Mouse (Mus musculus) kidney, postnatal 10 days (tissue): Measurements from ENCODE around the gene Nnmt.

ENCODE experiments used
- DNase-seq: peaks from one replicate; pipeline ENCODE4 v3.0.0; 2021; ENCODE audit warnings: mixed read lengths

Gene Nnmt

DNA sequence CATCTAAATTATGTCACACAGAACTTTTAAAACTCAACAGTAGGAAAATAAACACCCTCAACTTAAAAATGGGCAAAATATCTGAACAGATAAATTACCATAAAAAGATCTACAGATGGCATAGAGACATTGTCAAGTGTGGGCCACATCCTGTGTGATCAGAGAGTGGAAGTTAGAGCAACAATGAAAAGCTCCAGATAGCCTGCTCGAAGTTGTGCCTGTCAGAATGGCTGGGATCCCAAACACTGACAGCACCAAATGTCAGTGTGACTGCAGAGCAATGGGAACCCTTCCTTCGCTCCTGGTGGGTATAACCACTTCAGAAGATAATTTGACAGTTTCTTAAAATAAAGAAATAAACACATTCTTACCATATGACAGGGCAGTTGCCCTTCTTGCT is 55.9 kb downstream of the Nnmt start:
- no peak for DNase-seq

DNA sequence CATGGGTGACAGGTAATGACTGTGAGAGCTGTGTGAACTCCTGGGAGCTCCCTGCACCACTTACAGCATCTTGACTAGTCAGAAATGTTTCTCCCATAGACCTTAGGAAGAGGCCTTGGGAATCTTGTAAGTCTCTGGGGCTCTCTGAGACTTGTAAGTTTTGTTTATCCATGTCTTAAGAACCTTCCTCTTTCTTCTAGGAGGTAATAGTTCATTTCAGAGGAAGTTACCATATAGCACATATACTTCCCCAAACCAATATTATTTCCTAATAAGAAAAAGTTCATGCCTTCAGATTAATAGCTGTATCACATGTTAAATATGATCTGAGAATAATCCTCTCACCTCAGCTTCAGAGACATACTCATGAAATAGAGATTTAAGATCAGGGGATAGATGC is 57.7 kb downstream of the Nnmt start:
- DNase-seq = no peak
